Mouse (Mus musculus) CD4-positive helper T cell, adult 2 months (primary cell): Measurements from ENCODE around the gene Tmem163.
A peak's percentile ranks its signal among the peaks of the same experiment; 100 is the strongest.

Experiments used
- DNase-seq: peaks from one replicate; pipeline ENCODE4 v3.0.0-alpha.2; 2012; ENCODE audit warnings: low read depth, missing footprints, low spot score

The Tmem163 gene

DNA sequence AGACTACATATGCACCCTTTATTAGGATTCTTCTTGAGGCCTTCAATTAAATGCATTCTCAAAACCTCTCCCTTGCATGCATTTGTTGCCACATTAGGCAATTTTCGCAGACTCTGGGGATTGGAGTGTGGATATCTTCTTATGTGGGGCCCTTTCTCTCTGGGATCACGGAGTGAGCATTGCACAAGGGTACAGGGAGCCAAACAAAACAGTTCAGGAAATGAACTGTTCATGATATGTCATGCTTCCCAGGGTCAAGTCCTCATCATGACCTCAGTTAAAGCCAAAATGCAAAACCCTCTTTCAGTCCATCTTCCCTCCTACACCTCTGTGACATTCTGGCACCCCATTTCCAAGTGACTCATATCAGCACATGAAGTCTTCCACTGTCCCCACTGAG is 27.8 kb downstream of the Tmem163 start:
- DNase-seq: no peak

DNA sequence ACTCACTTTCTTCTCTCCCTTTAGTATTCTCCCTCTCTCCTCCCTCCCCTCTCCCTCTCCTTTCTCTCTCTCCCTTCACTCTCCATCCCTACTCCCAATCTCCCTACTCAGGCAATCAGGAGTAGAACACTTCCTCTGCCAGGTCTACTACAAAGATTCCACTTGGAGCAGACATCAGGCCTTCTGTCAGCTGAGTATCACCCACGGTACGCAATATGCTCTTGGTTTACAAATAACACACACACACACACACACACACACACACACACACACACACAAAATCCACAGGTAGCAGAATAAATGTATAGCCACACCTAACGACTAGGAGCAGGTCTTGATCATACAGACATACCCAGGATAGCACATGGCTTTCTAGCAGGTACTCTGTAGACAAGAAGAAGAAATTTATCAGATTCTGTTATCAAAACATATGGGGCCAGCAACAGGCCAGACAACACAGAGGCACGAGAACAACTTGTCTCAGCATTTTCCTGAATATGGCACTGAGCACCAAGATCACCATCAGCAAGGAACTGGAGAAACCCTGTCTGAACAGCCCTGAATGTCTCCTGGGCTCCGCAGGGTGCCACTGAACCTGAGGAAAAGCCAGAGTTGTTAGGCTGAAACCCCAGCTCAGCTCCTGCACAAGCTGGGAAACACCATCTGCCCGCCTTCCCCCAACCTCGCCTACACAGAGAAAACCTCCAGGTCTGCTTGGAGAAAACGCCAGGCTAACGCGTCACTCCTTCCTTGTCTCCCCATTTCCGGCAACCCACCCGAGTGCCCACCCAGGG is 36.2 kb downstream of the Tmem163 start:
- DNase-seq: no peak

DNA sequence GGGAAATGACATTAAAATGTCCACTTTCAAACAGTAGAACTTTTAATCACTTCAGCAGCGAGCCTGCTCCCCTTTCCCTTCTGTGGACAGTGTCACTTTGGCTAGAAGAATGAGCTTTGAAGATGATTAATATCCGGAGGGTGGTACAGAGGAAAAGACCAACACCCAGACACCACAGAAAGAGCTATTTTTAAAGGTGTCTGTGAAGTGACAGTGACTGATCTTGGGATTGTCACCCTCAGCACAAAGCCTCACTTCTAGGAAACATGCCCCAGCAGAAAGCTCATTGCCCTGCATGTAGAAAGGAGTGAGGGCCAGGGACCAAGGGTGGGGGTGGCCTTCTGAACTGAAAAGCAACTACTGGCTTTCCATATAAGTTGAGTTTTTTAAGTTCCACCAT is 41.4 kb downstream of the Tmem163 start:
- DNase-seq: peak; percentile 41

DNA sequence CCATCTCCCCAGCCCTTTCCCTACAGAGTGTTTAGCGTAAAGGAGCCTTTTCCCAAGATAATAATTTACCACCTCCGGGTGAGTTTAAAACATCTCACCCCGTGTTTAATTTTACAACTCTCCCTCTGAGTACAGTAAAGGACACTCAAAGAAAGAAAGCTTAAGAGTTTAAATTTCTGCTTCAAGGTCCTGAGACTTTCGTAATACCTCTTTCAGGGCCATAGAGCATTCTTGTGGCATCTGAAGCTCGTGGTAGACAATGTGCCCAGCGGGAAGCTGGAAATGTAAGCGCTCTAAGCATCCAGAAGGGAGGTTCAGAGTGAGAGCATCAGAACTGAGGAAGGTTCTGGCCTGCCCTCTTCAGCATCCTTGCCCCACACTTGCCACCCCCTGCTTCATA is 52.2 kb downstream of the Tmem163 start:
- no peak for DNase-seq

DNA sequence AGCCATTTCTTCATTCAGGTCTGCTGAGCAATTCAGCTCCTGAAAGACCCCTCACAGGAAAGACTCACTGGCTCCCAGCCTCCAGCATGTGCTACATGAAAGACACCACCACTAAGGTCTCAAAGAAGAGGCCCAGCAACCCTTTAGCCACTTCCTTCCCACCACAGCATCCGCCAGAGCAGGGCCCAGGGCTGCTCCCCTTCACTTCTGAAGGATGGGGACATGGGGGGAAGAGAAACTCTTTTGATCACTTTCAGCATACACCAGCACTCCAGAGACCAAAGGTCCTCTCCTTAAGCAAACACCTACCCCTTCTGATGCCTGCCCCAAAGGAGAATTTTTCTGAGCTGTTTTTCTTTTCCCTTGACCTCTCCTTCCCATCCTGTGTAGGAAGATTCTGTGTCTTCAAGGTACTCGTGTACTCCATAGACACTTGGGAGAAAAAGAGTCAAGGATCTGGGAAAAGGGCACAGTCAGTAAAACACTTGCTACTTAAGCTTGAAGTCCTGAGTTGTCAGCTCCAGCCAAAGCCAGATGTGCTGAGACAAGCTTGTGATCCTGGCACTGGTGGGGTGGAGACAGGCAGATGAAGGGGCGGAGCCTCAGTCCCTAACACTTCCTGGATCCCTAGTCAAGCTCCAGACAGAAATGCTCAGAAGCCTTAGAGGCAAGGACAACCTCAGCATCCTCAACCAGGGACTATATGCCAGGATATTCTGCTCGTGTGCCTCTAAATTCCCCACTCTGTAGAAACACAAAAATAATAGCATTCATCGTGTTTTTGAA is 53.6 kb downstream of the Tmem163 start:
- DNase-seq: peak; percentile 62

DNA sequence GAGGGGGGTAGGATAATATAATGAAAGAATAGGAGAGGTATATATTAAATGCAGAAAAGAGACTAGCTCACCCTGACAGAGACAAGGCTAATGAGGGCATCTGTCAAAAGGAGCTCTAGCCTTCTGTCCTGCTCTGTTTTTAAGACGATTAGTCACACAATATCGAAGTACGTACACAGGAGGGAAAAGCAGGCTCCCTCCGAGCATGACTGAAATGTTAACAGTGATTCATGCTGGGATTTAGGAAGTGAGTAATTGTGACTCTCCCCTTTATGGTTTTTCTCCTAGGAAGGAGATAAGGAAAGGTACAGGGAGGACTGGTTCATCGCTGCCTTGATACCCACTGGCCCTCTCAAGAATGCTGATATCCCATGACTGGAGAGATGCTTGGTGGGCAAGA is 57.0 kb downstream of the Tmem163 start:
- no peak for DNase-seq

DNA sequence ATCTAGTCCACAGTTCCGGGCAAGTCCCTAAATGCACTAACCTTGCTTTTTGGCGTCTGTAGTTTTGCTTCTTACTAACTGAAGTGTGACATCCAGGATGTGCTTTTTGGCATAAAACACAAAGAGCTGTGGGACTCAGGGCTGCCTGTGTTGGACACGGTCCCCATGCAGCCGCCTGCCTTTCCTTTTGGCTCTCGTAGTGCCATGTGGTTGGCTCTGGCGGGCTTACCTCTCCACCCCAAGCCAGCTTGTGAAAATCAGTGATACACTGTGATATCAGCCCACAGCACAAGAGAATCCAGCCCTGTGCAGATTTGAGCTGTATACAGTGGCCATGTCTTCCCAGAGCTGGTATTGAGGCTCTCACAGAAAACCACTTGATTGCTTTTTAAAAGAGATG is 60.3 kb downstream of the Tmem163 start:
- DNase-seq: no peak

DNA sequence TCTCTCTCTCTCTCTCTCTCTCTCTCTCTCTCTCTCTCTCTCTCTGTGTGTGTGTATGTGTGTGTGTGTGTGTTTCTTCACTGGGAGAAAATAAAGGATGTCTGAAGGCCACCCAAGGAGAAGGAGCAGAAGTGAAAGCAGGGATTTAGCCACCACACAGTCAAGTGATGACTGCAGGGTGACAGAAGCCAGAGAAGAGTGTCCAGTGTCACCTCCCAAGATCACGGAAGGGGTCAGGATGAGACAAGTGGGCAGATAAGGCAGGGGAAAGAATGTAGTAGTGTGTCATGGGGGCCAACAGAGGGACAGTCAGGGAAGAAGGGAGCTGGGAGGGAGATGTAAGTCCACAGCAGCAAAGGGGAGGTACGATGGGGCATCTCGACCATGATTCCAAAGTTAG is 69.0 kb downstream of the Tmem163 start:
- DNase-seq: no peak

DNA sequence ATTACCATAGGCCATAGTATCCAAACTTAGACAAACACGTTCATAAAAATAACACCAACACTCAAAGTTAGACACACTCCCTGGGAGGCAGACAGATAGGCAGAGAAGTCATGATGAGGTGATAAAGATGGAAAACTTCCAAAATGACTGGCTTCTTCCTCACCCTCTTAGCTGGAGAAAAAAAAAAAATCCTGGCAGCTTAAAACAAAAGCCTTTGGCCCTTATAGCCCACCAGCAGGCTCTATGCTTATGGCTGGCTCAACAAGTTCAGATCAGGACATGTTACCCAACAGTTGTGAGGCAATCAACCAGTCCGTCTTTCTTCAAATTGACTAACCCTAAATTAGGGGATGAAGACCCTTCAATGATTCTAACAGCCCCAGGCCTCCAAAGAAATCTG is 69.5 kb downstream of the Tmem163 start:
- no peak for DNase-seq

DNA sequence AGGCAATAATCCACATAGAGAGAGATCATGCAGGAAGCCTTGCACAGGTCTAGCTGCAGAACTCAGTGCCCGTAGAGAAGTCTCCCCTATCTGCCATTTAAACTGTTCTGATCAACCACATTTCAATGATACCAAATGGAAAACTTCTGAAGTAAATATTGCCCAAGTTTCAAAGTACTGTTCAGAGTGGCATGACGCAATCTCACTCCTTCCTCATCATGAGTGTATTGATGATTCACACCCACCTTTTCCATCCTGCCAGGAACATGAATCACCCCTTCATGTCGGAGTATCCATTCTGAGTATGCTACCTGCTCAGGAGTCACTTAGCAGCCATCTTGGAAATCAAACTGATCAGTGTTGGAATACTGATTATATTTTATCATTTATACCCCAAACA is 71.0 kb downstream of the Tmem163 start:
- no peak for DNase-seq

DNA sequence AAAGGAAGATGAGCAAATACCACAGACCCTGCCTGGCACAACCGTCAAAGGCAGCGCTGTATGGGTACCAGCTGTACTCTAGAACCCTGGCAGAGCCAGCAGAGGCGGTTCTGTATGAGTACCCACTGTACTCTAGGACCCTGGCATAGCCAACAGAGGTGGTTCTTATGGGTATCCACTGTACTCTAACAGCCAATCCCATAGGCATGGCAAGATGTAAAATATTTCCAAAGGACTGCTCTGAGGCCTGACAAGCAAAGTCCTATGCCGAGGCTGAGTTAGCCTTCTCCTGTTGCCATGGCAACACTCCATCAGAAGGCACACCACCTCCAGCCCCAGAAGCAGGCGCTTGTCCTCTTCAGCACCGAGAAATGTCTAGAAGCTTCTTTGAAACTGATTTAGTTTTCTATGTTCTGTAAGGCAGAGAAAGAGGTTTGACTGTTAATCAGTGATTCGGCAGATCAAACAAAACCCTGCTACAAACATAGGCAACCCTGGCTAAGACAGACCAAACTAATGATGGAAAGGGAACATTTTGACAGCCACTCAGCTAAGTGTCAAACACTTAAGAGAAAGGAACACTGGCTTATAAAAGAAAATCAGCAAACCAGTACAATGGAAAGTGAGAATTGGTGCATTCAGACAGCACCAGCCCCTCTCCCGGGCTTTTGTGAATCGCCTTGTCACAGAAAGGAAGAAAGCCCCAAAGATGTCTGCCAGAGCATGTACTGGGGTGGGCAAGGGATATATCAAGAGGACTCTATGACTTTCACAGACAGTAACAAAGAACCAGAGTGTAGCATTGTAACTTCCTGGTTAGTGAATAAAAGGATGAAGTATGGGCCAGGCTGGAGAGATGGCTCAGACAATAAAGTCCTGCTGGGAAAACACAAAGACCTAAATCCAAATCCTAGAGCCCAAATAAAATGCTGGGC is 75.4 kb downstream of the Tmem163 start:
- no peak for DNase-seq

DNA sequence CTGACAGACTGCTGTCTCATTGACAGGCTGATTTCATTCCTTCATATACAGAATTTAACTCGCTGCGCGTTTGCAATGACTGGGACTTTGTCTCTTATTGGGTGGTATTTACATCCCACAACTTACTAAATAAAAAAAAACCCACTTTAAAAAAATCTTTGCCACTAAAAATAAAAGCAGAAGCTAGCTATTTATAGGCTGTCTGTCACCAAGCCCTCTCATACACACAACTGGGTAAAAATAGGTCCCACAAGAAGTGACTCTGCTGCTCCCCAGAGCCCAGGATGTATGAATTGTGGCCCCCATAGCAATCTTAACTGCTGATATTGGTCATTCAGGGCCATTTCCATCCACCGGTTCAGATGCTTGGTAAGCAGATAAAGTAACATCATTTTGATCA is 83.2 kb downstream of the Tmem163 start:
- no peak for DNase-seq

DNA sequence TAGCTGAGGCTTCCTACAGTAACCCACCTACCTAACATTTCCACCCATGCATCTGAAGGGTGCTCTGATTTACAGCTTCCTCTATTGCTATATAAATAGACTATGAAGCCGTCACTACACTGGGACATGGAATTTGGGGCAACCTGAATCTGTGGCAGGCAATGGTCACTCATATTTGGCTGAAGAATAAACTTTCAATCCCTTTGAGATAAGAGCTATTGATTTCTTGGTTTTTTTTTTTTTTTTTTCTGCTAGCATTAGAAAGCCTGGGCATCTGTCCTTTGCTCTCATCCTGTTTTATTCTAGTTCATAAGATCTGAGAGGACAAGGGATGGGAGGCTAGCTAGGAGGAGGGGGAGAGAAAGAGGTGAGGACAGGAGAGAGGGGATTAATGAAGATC is 83.6 kb downstream of the Tmem163 start:
- DNase-seq: no peak

DNA sequence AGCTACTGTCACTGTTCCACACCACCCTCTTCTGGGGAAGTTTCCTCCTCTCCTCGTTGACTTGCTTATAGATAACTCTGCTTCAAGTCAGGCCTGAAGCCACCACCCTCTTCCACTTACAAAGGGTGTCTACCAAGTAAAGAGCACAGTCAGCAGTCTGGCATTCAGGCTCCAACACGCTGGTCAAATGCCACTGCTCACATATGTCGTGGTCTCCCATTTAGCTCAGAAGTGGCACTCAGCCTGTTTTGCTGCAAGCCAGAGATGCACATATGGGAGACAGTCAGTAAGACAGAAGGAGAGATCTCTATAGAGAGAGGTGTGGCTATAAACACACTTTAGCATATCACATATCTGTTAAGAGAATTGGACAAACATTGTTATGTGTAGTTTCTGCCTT is 89.8 kb downstream of the Tmem163 start:
- DNase-seq: no peak

DNA sequence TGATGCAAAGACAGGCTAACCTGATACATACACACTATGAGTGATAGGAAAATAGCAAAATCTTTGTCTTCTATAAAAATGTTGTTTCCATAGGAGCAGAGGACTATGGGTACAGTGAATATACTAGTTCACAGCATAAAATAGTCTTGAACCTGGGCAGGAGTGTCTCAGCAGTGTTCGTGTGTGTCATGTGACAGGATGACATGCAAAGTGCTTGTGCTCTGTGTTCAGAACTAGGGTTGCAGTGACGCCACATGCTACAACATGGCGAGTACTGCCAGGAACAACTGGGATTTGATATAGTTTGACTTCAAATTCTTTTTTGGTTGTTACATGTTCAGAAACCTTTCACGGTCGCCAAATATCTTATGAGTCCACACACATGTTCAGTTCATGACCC is 92.3 kb downstream of the Tmem163 start:
- DNase-seq: no peak

DNA sequence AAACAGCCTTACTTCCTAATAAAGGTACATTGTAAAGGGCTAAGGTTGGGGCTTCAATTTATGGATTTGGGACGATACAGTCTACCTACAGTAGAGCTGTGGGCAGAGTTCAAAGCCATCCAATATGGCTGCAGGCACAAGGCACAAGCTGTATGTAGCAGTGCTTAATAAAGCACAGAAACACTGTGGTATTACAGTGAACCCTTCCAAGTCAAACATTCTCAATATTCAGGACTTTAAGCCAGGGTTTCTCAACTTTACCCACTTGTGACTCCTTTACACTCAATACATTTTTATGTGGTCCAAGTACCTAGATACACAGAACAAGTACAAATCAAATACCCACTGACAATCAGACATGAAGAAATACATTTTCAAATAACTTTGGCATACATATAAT is 93.2 kb downstream of the Tmem163 start:
- DNase-seq: no peak

DNA sequence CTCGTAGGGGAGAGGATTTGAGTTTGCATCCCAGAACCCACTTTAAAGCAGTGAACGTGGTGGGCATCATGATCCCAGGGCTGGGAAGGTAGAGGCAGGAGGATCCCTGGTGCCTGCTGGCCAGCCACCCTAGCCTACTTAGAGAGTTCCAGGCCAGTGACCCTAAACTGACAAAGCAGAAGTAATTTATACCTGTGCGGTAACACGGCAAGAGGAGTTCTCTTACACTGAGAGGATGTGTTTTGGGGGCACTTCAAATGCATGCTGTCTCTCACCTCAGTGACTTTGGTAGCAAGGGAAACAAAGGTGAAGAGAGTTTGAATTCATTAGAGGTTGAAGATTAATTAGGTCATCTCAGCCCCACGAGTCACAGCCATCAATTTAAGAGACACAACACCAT is 101.4 kb downstream of the Tmem163 start:
- DNase-seq: no peak

DNA sequence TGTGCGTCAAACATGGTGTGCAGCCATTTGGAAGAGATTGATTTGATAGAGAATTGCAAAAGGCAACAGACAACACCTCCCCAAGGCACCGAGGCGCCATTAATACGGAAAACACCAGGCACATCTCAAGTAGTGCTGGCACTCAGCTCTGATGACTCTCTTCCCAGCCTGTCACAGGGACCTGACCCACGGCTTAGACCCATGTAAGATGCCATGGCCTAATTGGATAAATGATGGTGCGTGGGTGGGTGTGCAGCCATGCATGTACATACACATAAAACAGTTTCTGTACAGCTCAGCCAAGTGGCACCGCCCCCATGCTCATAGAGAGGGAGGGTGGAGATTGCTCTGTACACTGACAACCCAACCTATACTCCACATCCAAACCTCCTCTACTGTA is 102.3 kb downstream of the Tmem163 start:
- no peak for DNase-seq

DNA sequence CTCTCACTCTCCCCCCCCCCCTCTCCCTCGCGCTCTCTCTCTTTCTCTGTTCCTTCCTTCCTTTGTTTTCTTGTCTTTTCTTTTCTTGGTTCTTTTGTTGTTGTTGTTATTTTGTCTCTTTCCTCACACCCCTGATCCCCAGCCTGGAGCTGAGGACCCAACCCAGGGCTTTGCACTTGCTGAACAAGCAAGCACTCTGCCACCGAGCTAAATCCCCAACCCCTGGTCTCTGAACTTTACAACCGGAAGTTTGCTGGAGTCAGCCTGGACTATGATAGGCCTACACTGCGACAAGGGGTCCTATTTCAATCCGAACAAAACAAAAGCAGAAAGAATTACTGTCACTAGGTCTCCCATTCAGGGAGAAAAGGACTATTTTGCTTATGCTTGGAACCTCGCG is 102.8 kb downstream of the Tmem163 start:
- no peak for DNase-seq

DNA sequence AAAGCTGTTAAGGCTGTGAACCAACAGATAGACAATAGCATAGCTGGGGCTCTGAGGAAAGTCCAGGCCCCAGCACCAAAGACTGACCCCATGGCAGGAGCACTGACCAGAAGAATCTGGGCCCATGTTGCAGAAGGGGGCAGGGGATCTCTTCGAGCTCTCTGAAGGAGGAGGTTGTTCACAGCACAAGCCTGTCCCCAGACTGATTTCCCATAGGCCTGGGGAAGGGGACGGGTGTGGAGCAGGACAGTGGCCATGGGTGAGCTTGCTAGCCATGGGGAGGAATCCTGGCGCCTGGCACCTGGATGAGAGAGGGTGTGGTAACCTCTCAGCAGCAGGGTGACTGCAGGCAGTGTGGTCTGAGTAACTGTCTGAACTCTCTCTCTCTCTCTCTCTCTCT is 103.2 kb downstream of the Tmem163 start:
- DNase-seq: no peak

DNA sequence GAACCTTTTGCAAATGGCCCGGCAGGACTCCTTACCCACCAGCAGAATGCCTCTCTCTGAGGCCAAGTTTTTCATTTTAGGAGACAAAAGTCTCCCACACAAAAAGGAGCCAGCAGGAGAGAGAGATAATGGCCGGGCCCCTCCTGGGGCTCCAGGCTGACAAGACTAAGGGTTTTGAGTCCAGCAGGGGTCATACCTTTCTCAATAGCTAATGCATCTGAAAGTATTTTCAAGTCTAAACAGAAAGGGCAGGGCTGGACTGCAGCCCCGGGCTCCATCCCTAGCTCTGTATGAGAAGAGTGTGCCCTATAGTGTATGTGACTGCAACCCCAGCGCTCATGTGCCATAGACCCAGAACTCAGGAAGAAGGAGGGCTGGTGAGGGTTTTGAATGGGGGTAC is 103.7 kb downstream of the Tmem163 start:
- DNase-seq: no peak

DNA sequence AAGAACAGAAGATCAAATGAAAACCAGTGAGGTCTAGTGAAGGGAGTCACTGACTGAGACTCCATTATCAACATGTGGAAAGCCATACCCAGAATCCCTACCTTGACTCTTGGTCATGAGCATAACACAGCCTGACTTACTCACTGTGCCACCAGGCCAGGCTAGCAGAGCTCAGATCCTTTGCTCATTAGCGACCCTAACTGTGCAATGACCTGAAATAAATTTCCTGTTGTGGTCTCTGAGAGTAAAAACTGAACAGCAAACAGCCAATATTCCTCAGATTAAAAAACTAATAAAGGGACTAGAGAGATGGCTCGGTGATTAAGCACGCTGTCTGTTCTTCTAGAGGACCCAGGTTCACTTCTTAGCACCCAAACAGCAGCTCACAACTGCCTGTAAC is 106.2 kb downstream of the Tmem163 start:
- no peak for DNase-seq
